Mouse (Mus musculus): ENCODE measurements around the gene Serpinf2.

DNA sequence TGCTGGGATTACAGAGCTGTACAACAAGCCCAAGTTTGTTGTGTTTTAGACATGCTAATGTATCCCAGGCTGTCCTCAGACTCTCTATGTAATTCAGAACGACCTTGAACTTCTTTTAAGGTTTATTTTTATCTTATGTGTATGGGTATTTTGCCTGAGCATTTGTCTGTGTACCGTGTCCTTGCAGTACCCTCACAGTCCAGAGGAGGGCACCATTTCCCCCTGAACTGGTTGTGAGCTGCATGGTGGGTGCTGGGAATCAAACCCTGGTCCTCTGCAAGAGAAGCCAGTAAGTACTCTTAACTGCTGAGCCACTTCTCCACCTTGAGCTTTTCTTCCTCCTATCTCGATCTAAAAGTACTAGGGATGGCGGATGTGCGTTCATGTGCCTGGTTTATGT lies 5.3 kb downstream of the Serpinf2 start:
- TF ChIP-seq GATA1 (IDR thresholded peaks at IDR 0.05; ENCODE audit: borderline replicate concordance, low read length), result no peak
- no peak for TF ChIP-seq FLI1 (IDR thresholded peaks at IDR 0.05; ENCODE audit: low read length)

Measured in megakaryocyte, embryonic 14.5 days (primary cell).